Mouse (Mus musculus): Measurements from ENCODE around the gene Tcerg1l.

The Tcerg1l gene

GRCm38 (mm10) chr7:138397485-138398181 is at the start of gene Tcerg1l:
Gene Tcerg1l (minus strand): TSS chr7:138397730.
- no peak for DNase-seq (ENCODE audit: low read depth, low spot score)

- DNase-seq (ENCODE audit: low read depth, low spot score), result no peak
These were observed 44.6 kb upstream of the Tcerg1l start for GRCm38 (mm10) chr7:138442096-138442495.

GRCm38 (mm10) chr7:138432541-138432940 is 35.0 kb upstream of the Tcerg1l start:
- no peak for DNase-seq (ENCODE audit: low read depth, low spot score)

GRCm38 (mm10) chr7:138431456-138431855 is 33.9 kb upstream of the Tcerg1l start:
- no peak for DNase-seq (ENCODE audit: low read depth, low spot score)

GRCm38 (mm10) chr7:138429916-138430315 is 32.4 kb upstream of the Tcerg1l start:
- no peak for DNase-seq (ENCODE audit: low read depth, low spot score)

GRCm38 (mm10) chr7:138428826-138429225 is 31.3 kb upstream of the Tcerg1l start:
- DNase-seq (ENCODE audit: low read depth, low spot score), result no peak

GRCm38 (mm10) chr7:138427441-138427840 is 29.9 kb upstream of the Tcerg1l start:
- DNase-seq (ENCODE audit: low read depth, low spot score), result no peak

GRCm38 (mm10) chr7:138413496-138413895 is 16.0 kb upstream of the Tcerg1l start:
- DNase-seq (ENCODE audit: low read depth, low spot score), result no peak

- DNase-seq (ENCODE audit: low read depth, low spot score), result no peak
These were observed 4.1 kb upstream of the Tcerg1l start for GRCm38 (mm10) chr7:138401641-138402040.

GRCm38 (mm10) chr7:138400506-138401272 is 3.2 kb upstream of the Tcerg1l start:
- no peak for DNase-seq (ENCODE audit: low read depth, low spot score)

- peak; percentile 68 for DNase-seq (ENCODE audit: low read depth, low spot score)
These were observed 758 bp upstream of the Tcerg1l start for GRCm38 (mm10) chr7:138398182-138398793.

GRCm38 (mm10) chr7:138396863-138397484 is 556 bp downstream of the Tcerg1l start:
- DNase-seq (ENCODE audit: low read depth, low spot score), result no peak

GRCm38 (mm10) chr7:138396109-138396862 is 1.2 kb downstream of the Tcerg1l start:
- no peak for DNase-seq (ENCODE audit: low read depth, low spot score)

GRCm38 (mm10) chr7:138389941-138390340 is 7.6 kb downstream of the Tcerg1l start:
- no peak for DNase-seq (ENCODE audit: low read depth, low spot score)

GRCm38 (mm10) chr7:138389071-138389470 is 8.5 kb downstream of the Tcerg1l start:
- DNase-seq (ENCODE audit: low read depth, low spot score), result no peak

GRCm38 (mm10) chr7:138379221-138379620 is 18.3 kb downstream of the Tcerg1l start:
- no peak for DNase-seq (ENCODE audit: low read depth, low spot score)

GRCm38 (mm10) chr7:138378546-138378945 is 19.0 kb downstream of the Tcerg1l start:
- DNase-seq (ENCODE audit: low read depth, low spot score), result no peak

- no peak for DNase-seq (ENCODE audit: low read depth, low spot score)
These were observed 22.0 kb downstream of the Tcerg1l start for GRCm38 (mm10) chr7:138375573-138375972.

GRCm38 (mm10) chr7:138374376-138374775 is 23.2 kb downstream of the Tcerg1l start:
- DNase-seq (ENCODE audit: low read depth, low spot score), result no peak

- DNase-seq (ENCODE audit: low read depth, low spot score), result no peak
These were observed 24.0 kb downstream of the Tcerg1l start for GRCm38 (mm10) chr7:138373530-138373929.

- DNase-seq (ENCODE audit: low read depth, low spot score), result no peak
These were observed 30.0 kb downstream of the Tcerg1l start for GRCm38 (mm10) chr7:138367570-138367969.

Measured in retina, postnatal 7 days (tissue).